Mouse (Mus musculus) spleen, adult 2 months (tissue): ENCODE measurements around the gene Mmp24.

Experiments
- CTCF ChIP-seq: fragments of 200-500 bp; IDR thresholded peaks from 2 replicates; pipeline ENCODE4 v1.5.1; 2011; ENCODE audit warnings: mild to moderate bottlenecking, inconsistent platforms; ENCODE audit not compliant: insufficient read depth, insufficient read length, insufficient replicate concordance; ENCODE audit errors: extremely low read depth
- POLR2A ChIP-seq: fragments of 200-500 bp; IDR thresholded peaks from 2 replicates; pipeline ENCODE4 v1.6.1; 2011; ENCODE audit warnings: low read depth, low read length, inconsistent platforms

- no peak for TF ChIP-seq CTCF
- TF ChIP-seq POLR2A, result no peak
Observed at GRCm38 (mm10) chr2:155794674-155795445, 19.7 kb downstream of the Mmp24 start.
